In genomic region chr6:83427968-83428731, GRCm38 (mm10) we compare ENCODE assay signal across 7 mouse cellular contexts. TPM values are rescaled to one million over a fixed set of nuclear protein-coding genes. Genes with fewer than 3 reads are reported as not detected.
DNase-seq lines count a peak whose midpoint lies in the region; ATAC-seq lines count a peak whose summit lies in the region.

No protein-coding gene starts in this region.

- peak; percentile 72 for DNase-seq in 3T3-L1 (ENCODE audit: low read depth, low spot score)
- DNase-seq in embryonic facial prominence, embryonic 10.5 days (ENCODE audit: low spot score): no peak
- peak; percentile 34 to 59 for DNase-seq in kidney, postnatal 36 days
- DNase-seq in lung, postnatal 4 days: peak; percentile 39 to 65
- peak; percentile 52 for DNase-seq in thymus, postnatal 4 days

- ATAC-seq in CD4-positive, CD25-positive, alpha-beta regulatory T cell, adult 4 months: peak; percentile 63
- 0 out of 2 replicates have a peak, but pooled peaks have one; percentile 6 for ATAC-seq in heart, embryonic 13.5 days (ENCODE audit: extremely low read depth, insufficient number of reproducible peaks, low FRiP score, low TSS enrichment)

- peak overlapping the region; percentile 40 for H3K27ac ChIP-seq in embryonic facial prominence, embryonic 10.5 days (replicated peaks)
- peak overlapping the region; percentile 69 for H3K27ac ChIP-seq in heart, embryonic 13.5 days (replicated peaks)

- 64% methylated on average over 5 of the region's 5 CpGs for WGBS in embryonic facial prominence, embryonic 10.5 days
- WGBS in heart, embryonic 13.5 days: 31% methylated on average over 5 of the region's 5 CpGs

- no peak overlapping the region for H3K4me3 ChIP-seq in embryonic facial prominence, embryonic 10.5 days
- no peak overlapping the region for H3K4me3 ChIP-seq in heart, embryonic 13.5 days

- peaks cover 69% of the 10 kb centered on the region for H3K36me3 ChIP-seq in embryonic facial prominence, embryonic 10.5 days (replicated peaks)
- H3K36me3 ChIP-seq in heart, embryonic 13.5 days: peaks cover 46% of the 10 kb centered on the region

- H3K9me3 ChIP-seq in embryonic facial prominence, embryonic 10.5 days: no peaks in the 10 kb centered on the region
- H3K9me3 ChIP-seq in heart, embryonic 13.5 days: no peaks in the 10 kb centered on the region

- peak overlapping the region; percentile 44 for H3K9ac ChIP-seq in heart, embryonic 13.5 days

- H3K4me2 ChIP-seq in heart, embryonic 13.5 days: 0 out of 2 replicates have a peak overlapping the region, but pooled peaks have one; percentile 16

- H3K4me1 ChIP-seq in embryonic facial prominence, embryonic 10.5 days: peaks cover 62% of the 10 kb centered on the region
- H3K4me1 ChIP-seq in heart, embryonic 13.5 days: peaks cover 70% of the 10 kb centered on the region

- H3K27me3 ChIP-seq in embryonic facial prominence, embryonic 10.5 days (replicated peaks; ENCODE audit: low read depth, poor library complexity, severe bottlenecking): no peaks in the 10 kb centered on the region
- no peaks in the 10 kb centered on the region for H3K27me3 ChIP-seq in heart, embryonic 13.5 days (replicated peaks)

RNA-seq across cellular contexts. Expression of gene Tet3, which starts 30.7 kb away (rescaled TPM):
- 10 to 100 TPM; 18.5 to 20.8 TPM for polyA plus RNA-seq in CD4-positive, CD25-positive, alpha-beta regulatory T cell, adult 4 months (2017; shearing (Covaris generic))
- polyA plus RNA-seq in embryonic facial prominence, embryonic 10.5 days (2016; fragmentation: Nextera tagmentation; extraction: Ambion mirVana): 45.1 and 50.0 TPM in 2 replicates
- 27.7 and 30.6 TPM in 2 replicates for polyA plus RNA-seq in heart, embryonic 13.5 days (2015; fragmentation: Nextera tagmentation; extraction: Ambion mirVana)
